Mouse (Mus musculus): ENCODE data around the gene Plxnb3. TPM values are rescaled to one million over a fixed set of nuclear protein-coding genes. Genes with fewer than 3 reads are reported as not detected.

Gene Plxnb3
- polyA plus RNA-seq, 2 experiments = 0.14 to 0.26 TPM

DNA sequence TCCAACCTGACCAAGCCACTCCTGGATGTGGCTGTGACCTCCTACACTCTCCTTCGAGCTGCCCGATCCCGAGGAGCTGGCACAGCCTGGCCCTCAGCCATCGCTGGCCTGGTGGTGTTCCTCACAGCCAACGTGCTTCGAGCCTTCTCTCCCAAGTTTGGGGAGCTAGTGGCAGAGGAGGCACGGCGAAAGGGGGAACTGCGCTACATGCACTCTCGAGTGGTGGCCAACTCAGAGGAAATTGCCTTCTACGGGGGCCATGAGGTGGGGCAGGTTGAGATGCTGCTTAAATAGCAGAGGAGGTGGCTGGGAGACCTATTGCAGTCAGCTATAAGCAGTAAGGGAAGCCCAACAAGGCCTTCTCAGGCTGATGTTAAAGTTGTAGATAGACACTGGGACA, 39.2 kb upstream of the Plxnb3 start:
- H3K9me3 ChIP-seq (ENCODE audit: control insufficient read depth, low read length) = no peaks in the 10 kb centered on the region
- H3K9ac ChIP-seq (replicated peaks) = peak overlapping the region; percentile 79
- no peak for DNase-seq (ENCODE audit: low read depth in 3 of 3, low spot score in 3 of 3)
- H3K4me2 ChIP-seq (ENCODE audit: low read depth) = peak overlapping the region; percentile 72
- peak overlapping the region; percentile 70 to 71 for H3K4me3 ChIP-seq (ENCODE audit: insufficient read depth in 1 of 2, low read depth in 2 of 2, low read length in 2 of 2)
- no peaks in the 10 kb centered on the region for H3K27me3 ChIP-seq (ENCODE audit: control insufficient read depth, insufficient read depth, low read length)
- peaks cover 3 to 21% of the 10 kb centered on the region in 2 experiments; a peak in 2 of 4 replicates for H3K4me1 ChIP-seq (replicated peaks; ENCODE audit: control insufficient read depth in 2 of 2, insufficient read depth in 2 of 2, low read length in 1 of 2)
- peak overlapping the region; percentile 18 for H3K27ac ChIP-seq
- 43% methylated on average over 11 of the region's 11 CpGs for WGBS (ENCODE audit: insufficient replicate concordance)
- ATAC-seq (ENCODE audit: insufficient read depth) = no peak
- no peaks in the 10 kb centered on the region for H3K36me3 ChIP-seq (replicated peaks; ENCODE audit: control insufficient read depth, insufficient read depth, low read depth)
- TF ChIP-seq EP300 (IDR thresholded peaks at IDR 0.05; ENCODE audit: low read depth) = no peak
- peak; percentile 13; the same call in 1 of the 2 replicates for TF ChIP-seq CTCF (IDR thresholded peaks at IDR 0.05; ENCODE audit: low read depth)

DNA sequence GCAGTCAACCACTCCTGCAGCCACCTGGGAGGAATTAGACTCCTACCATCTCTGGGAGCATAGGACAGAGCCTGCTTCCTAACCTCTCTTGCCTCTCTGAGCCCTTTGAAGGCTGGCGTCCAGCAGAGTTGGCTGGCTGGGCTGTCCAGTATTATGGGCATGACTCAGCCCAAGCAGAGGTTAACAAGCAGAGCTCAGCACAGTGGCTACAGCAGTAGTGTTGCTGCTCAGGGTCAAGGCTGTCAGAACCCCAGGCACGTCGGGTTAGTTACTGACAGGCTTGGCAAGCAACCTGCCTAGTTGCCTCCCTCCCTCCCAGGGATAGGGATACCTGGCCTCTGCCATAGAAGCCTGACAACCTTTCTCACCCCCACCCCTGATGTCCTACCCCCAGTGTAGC, 38.6 kb upstream of the Plxnb3 start:
- no peak for TF ChIP-seq CTCF (IDR thresholded peaks at IDR 0.05; ENCODE audit: low read depth)
- no peak for TF ChIP-seq EP300 (IDR thresholded peaks at IDR 0.05; ENCODE audit: low read depth)
- Histone ChIP-seq H3K27ac (no peak overlapping the region), H3K27me3 (ENCODE audit: control insufficient read depth, insufficient read depth, low read length) (no peaks in the 10 kb centered on the region), H3K36me3 (replicated peaks; ENCODE audit: control insufficient read depth, insufficient read depth, low read depth) (no peaks in the 10 kb centered on the region), H3K4me2 (ENCODE audit: low read depth) (peak overlapping the region; percentile 72), H3K9ac (replicated peaks) (no peak overlapping the region), H3K4me3 (ENCODE audit: insufficient read depth in 1 of 2, low read depth in 2 of 2, low read length in 2 of 2) (peak overlapping the region in 1 of 2 experiments; percentile 14; a peak in 1 of 4 replicates), H3K9me3 (ENCODE audit: control insufficient read depth, low read length) (no peaks in the 10 kb centered on the region), H3K4me1 (replicated peaks; ENCODE audit: control insufficient read depth in 2 of 2, insufficient read depth in 2 of 2, low read length in 1 of 2) (peaks cover 3 to 21% of the 10 kb centered on the region in 2 experiments; a peak in 2 of 4 replicates)
- WGBS (ENCODE audit: insufficient replicate concordance) = 37% methylated on average over 3 of the region's 3 CpGs
- DNase-seq (ENCODE audit: low read depth in 3 of 3, low spot score in 3 of 3) = no peak
- ATAC-seq (ENCODE audit: insufficient read depth) = no peak

- peaks cover 3 to 21% of the 10 kb centered on the region in 2 experiments; a peak in 2 of 4 replicates for H3K4me1 ChIP-seq (replicated peaks; ENCODE audit: control insufficient read depth in 2 of 2, insufficient read depth in 2 of 2, low read length in 1 of 2)
- no peaks in the 10 kb centered on the region for H3K27me3 ChIP-seq (ENCODE audit: control insufficient read depth, insufficient read depth, low read length)
- no peak for TF ChIP-seq CTCF (IDR thresholded peaks at IDR 0.05; ENCODE audit: low read depth)
- TF ChIP-seq EP300 (IDR thresholded peaks at IDR 0.05; ENCODE audit: low read depth) = no peak
- no peak overlapping the region for H3K9ac ChIP-seq (replicated peaks)
- no peak for DNase-seq (ENCODE audit: low read depth in 3 of 3, low spot score in 3 of 3)
- peak overlapping the region in 1 of 2 experiments; percentile 14; a peak in 1 of 4 replicates for H3K4me3 ChIP-seq (ENCODE audit: insufficient read depth in 1 of 2, low read depth in 2 of 2, low read length in 2 of 2)
- no peaks in the 10 kb centered on the region for H3K36me3 ChIP-seq (replicated peaks; ENCODE audit: control insufficient read depth, insufficient read depth, low read depth)
- WGBS (ENCODE audit: insufficient replicate concordance) = 16% methylated on average over 5 of the region's 5 CpGs
- no peaks in the 10 kb centered on the region for H3K9me3 ChIP-seq (ENCODE audit: control insufficient read depth, low read length)
- ATAC-seq (ENCODE audit: insufficient read depth) = no peak
- H3K27ac ChIP-seq = no peak overlapping the region
- peak overlapping the region; percentile 72 for H3K4me2 ChIP-seq (ENCODE audit: low read depth)
These were observed 38.1 kb upstream of the Plxnb3 start for GRCm38 (mm10) chrX:73718686-73719362.

DNA sequence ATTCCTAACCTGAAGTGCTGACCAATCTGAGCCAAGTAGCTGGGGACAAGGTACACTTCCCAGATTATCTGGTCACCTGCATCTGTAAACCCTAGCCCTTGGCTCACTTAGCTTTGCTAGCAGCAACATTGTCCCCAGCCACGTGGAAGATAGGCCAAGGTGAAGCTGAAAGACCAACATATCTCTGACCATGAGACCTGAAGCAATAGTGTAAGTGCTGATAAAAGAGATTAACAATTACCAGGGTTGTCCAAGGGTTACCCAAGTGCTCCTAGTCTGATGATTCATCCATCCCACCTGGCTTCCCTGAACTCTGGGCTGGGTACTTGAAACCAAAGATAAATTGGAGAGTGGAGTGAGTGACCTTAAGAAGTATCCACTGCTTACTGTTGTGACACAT, 26.0 kb upstream of the Plxnb3 start:
- Histone ChIP-seq H3K9ac (replicated peaks) (no peak overlapping the region), H3K4me3 (ENCODE audit: insufficient read depth in 1 of 2, low read depth in 2 of 2, low read length in 2 of 2) (no peak overlapping the region), H3K4me2 (ENCODE audit: low read depth) (no peak overlapping the region), H3K36me3 (replicated peaks; ENCODE audit: control insufficient read depth, insufficient read depth, low read depth) (no peaks in the 10 kb centered on the region), H3K27me3 (ENCODE audit: control insufficient read depth, insufficient read depth, low read length) (no peaks in the 10 kb centered on the region), H3K27ac (no peak overlapping the region), H3K9me3 (ENCODE audit: control insufficient read depth, low read length) (no peaks in the 10 kb centered on the region), H3K4me1 (replicated peaks; ENCODE audit: control insufficient read depth in 2 of 2, insufficient read depth in 2 of 2, low read length in 1 of 2) (no peaks in the 10 kb centered on the region)
- DNase-seq (ENCODE audit: low read depth in 3 of 3, low spot score in 3 of 3) = no peak
- no peak for TF ChIP-seq CTCF (IDR thresholded peaks at IDR 0.05; ENCODE audit: low read depth)
- TF ChIP-seq EP300 (IDR thresholded peaks at IDR 0.05; ENCODE audit: low read depth) = no peak
- WGBS (ENCODE audit: insufficient replicate concordance) = 63% methylated on average over 1 of the region's 1 CpGs
- no peak for ATAC-seq (ENCODE audit: insufficient read depth)

DNA sequence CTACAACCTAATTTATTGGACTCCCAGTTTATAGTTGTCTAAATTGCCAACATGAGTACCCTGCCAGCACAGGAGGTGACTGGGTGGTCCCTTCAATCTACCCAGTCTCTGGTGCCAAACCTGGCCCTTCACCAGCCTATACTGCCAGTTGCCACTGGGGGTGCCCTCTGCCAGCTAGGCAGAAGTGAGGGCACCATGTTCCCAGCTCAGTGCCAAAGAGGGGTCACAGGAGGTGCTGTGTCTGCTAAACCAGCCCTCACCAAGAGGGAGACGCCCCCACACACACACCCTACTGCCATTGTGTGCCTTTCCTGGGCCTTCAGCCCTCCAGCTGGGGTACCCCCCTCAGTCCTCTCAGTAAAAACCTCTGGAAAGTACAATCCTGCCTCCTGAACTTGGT, 18.7 kb upstream of the Plxnb3 start:
- Histone ChIP-seq H3K9ac (replicated peaks) (no peak overlapping the region), H3K27me3 (ENCODE audit: control insufficient read depth, insufficient read depth, low read length) (no peaks in the 10 kb centered on the region; the same call in 1 of the 2 replicates), H3K4me2 (ENCODE audit: low read depth) (no peak overlapping the region), H3K4me1 (replicated peaks; ENCODE audit: control insufficient read depth in 2 of 2, insufficient read depth in 2 of 2, low read length in 1 of 2) (no peaks in the 10 kb centered on the region), H3K27ac (no peak overlapping the region), H3K36me3 (replicated peaks; ENCODE audit: control insufficient read depth, insufficient read depth, low read depth) (no peaks in the 10 kb centered on the region), H3K4me3 (ENCODE audit: insufficient read depth in 1 of 2, low read depth in 2 of 2, low read length in 2 of 2) (no peak overlapping the region), H3K9me3 (ENCODE audit: control insufficient read depth, low read length) (no peaks in the 10 kb centered on the region)
- DNase-seq (ENCODE audit: low read depth in 3 of 3, low spot score in 3 of 3) (no peak), ATAC-seq (ENCODE audit: insufficient read depth) (no peak)
- whole genome bisulfite sequencing (ENCODE audit: insufficient replicate concordance) = 50% methylated on average over 1 of the region's 1 CpGs
- TF ChIP-seq EP300 (IDR thresholded peaks at IDR 0.05; ENCODE audit: low read depth) (no peak), CTCF (IDR thresholded peaks at IDR 0.05; ENCODE audit: low read depth) (peak; percentile 40)
